Mouse (Mus musculus) liver (tissue): ENCODE data around the gene Hoxb6.

Experiments used
- DNase-seq: peaks from one replicate; pipeline ENCODE4 v3.0.0-alpha.2; 2020; ENCODE audit warnings: mixed read lengths

The Hoxb6 gene

DNA sequence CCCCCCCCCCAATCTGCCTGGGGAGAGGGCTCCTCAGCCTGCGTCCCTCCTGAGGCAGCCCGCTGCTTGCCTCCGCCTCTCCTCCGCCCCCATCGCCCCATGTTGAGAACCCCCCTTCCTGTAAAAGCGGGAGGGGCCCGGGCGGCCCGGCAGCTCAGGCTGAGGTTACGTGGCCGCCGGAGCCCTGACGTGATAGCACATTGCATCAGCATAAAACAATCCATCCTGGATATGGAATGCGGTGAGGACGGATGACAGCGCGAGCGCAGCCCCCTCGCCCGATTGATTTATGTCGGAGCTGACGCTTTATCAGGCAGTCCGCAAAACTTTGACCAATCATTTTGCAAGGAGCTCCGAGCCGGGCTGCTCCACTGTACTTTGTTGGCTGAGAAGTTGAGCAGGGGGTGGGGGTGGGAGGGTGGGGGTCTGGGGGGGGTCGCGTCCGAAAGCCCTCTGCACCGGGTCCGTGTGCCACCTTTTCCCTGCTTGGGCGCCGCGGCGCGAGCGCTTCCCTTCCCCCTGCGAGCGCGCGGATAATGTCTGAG, 21.2 kb upstream of the Hoxb6 start, which contains the start of gene Hoxb9:
Hoxb9 (plus strand) TSS at position 462 of the 545 bp plus-strand sequence.
- DNase-seq = no peak

DNA sequence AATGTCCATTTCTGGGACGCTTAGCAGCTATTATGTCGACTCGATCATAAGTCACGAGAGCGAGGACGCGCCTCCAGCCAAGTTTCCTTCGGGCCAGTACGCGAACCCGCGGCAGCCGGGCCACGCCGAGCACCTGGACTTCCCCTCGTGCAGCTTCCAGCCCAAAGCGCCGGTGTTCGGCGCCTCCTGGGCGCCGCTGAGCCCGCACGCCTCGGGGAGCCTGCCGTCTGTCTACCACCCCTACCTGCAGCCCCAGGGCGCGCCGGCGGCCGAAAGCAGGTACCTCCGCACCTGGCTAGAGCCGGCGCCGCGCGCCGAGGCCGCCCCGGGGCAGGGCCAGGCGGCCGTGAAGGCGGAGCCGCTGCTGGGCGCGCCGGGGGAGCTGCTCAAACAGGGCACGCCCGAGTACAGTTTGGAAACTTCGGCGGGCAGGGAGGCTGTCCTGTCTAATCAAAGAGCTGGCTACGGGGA, 20.7 kb upstream of the Hoxb6 start:
- DNase-seq = no peak

DNA sequence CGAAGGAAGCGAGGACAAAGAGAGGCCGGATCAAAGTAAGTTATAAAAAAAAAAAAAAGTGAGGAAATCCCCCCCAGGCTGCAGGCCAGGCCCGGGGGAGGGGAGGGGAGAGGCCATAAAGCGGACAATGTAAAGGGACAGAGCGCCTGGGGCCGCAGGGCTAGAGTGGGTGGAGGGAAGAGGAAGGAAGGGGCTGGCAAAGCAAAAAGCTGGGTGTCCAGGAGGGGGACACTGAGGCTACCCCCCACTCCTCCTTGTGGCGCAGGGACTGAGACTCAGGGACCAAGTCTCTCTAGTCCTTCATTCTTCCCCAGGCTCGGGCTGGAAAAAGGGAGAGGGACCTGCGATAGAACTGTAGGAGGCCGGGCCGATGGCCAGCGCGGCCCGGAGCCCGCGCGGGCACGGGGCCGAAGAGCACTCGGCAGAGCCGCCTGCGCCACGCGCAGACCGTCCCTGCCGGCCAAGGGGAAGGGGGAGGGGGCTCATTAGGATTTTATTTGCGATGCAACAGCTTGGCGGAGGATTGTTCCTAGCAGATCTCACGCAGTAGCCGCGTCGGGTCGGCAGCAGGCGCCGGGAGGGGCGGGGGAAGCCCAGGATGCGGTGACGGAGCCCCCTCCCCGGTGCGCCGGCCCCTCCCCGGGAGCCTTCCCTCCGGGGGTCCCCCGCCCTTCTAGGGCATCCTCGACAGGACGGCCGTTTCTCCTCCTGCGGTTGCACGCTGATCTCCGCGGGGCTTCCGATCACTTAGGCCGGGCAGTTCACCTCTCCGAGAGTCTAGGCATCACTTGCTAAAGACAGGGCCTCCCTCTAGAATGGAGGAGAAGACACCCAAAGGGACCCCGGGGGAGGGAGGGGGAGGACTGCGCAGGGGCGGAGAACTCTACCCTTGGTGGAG, 20.0 kb upstream of the Hoxb6 start:
- DNase-seq = no peak

DNA sequence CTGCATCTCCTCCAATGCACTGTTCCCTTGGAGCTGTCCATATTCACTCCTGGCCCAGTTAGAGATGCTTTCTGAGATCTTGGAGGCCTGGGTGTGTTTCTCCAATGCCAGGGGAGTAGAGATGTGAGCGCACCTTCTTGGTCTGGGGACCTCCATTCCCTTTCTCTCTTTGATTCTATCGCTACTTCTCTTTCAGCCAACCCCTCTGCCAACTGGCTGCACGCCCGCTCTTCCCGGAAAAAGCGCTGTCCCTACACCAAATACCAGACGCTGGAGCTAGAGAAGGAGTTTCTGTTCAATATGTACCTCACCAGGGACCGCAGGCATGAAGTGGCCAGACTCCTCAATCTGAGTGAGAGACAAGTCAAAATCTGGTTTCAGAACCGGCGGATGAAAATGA, 17.8 kb upstream of the Hoxb6 start:
- no peak for DNase-seq

DNA sequence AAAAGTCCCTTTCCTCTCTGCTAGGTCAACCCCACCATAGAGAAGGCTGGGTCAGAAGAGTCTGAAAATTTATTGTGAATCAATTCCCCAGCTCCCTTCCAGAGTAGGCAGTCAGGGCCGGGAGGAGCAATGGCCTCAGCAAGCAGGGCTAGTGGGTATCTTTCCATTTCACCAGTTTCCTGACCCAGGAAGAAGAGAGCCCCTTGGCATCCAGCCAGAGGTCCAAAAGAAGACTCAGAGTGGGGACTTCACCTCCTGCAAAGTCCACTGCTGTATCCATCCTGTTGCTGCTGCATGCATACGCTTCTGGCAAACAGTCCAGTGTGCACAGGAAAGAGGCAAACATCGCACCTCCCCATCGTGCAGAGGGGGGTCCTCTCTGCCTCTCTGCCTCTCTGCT, 16.4 kb upstream of the Hoxb6 start:
- no peak for DNase-seq

DNA sequence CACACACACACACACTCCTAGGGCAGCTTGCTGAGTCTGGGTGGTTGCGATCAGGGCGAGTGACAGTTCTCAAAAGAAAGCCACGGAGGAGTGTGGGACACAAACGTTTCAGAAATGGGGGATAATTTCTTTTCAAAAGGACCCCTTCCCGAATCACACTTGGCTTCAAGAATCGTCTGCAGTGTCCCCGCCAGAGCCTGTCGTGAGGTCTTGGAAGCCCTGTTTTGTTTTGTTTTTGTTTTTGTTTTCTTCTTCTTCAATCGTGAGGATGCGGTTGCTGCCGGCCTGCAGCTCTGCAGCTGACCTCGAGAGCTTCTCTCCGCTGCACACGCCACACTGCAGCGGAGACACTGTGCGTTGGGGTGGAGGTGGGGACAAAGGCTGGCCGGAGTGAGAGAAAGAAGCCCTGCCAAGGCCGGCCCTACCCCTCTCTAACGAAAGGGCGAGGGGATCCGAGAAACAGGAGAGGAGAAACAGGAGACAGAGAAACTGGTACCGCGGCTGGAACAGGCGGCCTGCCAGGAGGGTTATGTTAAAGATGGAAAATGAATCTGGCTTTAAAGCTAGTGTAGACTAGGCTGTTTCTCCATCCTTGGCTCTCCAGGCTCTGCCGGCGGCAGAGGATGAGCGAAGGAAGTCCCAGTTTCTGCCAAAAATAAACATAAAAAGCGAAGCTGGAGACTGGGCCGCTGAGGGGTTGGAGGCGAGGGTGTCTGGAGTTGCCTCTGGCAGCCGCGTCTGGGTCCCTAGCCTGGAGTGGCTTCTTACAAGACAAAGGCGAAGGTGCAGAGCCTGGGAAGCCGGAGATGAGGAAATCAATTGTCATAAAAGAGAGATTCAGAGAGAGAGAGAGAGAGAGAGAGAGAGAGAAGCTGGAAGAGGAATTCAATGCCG, 14.9 kb upstream of the Hoxb6 start:
- no peak for DNase-seq

DNA sequence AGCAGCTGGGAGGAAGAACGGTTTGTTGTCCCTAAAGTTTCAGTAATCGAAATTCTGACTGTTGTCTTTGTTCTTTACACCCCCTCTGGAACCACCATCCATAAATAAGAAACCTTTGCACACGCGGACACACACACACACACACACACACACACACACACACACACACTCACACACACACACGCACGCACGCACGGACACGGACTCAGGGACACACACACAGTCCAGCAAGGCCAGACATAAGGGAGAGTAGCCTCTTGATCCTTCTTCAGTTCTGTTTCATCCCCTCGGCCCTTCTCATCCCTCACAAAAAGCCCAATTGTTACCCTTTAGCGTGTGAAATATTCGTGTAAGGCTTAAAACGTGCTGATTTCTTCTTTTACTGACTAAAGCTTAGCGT, 14.0 kb upstream of the Hoxb6 start:
- DNase-seq = no peak

DNA sequence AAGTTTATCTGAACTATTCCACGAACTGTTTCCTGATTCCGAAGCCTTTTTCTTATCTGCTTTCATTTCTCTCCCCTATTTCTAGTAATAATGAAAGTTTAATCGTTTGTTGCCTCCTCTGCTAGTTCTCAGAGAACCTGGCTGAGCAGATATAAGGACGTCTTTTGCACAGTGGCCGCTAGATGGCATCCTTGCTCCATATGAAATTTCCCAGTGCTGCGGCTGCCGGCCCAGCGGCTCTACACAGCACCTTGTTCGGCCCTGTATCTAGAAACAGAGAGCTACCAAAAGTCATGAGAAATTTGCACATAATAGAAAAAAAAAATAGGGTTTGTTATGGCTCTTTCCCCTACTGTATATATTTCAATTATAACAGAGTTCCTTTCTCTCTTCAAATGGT, 13.5 kb upstream of the Hoxb6 start:
- peak; percentile 73 for DNase-seq

DNA sequence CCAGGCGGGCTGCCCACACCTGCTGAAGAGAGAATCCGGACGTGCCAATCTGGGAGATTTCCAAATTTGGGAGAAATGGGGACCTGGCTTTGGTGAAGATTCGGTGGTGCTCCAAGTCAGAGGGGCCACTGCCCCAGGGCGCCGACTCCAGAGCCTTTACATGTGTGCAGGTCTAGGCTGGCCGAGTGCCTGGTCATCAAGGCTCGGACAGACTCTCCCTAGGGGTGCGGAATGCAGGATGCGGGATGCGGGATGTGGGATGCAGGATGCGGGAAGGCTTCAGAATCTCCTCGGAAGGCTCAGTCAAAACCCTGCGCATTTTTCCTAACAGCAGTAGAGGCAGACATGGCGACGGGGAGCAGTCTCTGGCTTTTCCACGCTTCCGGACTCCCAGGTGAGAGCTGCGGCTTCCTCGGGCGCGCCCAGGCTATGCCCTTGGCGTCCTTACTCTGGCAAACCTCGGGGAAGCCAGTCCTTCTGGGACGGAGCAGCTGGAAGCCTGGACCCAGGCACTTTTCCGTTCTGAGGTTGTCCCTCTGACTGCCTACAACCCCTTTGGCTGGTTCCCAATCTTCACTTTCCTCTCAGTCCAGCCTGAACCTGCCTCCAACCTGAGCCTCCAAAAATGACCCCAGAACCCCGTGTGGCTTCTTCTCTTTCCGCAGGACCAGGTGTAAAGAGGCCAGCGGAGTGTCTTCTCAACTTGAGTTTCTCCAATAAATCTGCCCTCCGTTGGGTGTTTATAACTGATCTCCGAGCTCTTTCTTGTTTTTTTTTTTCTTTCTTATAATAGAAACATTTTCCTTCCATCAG, 12.6 kb upstream of the Hoxb6 start:
- no peak for DNase-seq

DNA sequence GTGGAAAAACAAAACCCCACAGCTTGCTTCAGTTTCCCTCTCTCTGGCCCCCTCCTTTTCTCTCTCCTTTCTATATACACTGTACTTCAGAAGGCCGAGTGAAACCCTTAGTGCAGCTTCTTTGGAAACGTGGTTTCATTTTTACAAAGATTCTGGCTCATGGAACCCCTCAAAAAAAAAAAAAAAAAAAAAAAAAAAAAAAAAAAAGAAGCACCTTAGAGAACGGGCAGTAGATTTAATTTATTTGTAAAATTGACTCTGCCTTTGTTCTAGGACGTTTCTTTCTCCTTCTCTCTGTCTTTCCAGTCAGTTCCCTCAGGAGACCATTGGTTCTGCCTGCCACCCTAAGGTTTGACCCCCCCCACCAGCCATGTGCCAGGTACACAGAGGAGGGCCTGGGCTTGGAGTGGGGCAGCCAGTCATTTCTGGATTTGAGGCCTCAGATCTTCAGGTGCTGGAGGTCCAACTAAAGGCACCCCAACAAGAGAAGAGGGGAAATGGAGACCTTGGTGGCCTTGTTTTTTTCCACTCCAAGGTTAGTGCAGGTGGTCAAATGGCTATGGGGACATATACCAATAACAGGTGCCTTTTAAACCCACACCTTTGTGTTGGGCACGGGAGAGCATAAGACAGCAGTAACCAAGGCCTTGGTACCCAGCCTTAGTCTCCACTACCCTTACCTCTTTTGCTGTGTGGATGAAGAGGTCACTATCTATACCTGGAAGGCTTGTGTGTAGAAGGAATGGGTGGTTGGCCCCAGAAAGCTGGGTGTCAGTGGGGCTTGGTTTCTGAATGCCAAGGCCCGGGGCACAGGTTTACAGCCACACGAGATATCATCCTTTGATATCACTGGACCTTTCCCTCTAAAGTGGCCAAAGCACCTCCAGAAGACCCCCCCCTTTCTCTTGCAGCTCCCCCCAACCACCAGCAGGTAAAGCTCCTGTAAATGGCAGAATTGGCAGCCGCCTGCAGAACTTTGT, 11.6 kb upstream of the Hoxb6 start:
- no peak for DNase-seq

DNA sequence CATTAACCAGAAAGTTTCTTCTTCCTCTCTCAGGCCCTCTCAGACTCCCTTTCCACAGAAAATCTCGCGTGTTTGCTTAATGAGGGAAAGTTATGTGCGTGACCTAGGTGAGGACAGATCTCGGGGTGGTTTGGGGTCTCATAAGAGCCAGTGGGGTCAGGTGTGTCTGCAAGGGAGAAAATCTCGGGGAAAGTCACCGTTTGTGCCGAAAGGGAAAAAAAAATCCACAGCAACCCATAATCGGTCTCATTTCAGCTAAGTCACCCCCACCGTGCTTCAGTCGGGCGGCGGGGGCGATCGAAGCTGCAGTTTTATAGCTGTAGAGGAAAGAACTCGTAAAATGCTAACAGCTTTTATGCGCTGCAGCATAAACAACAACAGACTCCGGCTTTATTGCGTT, 10.9 kb upstream of the Hoxb6 start:
- no peak for DNase-seq

DNA sequence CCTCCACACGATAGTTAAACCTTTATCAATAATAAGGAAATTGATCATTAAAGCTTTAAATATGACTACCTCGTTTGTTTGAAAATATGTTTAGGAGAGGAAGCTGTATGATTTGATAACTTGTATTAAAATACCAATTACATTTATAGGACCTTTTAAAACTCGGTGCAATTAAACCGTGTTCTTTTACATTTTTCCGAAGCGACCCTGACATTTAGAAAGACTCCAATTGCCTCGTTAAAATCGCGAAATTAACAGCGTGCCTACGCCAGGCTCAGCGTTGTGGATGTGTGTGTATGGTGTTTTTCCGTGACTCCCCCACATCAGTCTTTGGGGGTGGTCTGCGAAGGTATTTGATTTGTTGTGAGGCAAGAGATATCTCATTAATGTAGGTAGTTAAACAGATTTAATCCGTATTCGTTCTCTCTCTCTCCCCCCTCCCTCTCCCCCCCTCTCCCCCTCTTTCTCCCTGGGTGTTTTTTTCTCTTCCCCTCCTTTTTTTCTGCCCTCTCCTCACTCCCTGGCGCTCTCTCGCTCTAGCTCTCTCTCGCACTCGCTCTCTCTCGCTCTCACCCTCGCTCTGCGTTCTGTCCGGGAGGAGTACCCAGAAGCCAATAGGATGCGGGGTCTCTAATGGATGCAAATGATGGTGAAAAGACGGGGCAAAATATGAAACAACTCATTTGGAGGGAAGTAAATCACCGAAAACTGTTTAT, 10.3 kb upstream of the Hoxb6 start, which contains the start of gene Hoxb8:
Hoxb8 (plus strand) TSS at position 51 of the 716 bp plus-strand sequence.
- no peak for DNase-seq

DNA sequence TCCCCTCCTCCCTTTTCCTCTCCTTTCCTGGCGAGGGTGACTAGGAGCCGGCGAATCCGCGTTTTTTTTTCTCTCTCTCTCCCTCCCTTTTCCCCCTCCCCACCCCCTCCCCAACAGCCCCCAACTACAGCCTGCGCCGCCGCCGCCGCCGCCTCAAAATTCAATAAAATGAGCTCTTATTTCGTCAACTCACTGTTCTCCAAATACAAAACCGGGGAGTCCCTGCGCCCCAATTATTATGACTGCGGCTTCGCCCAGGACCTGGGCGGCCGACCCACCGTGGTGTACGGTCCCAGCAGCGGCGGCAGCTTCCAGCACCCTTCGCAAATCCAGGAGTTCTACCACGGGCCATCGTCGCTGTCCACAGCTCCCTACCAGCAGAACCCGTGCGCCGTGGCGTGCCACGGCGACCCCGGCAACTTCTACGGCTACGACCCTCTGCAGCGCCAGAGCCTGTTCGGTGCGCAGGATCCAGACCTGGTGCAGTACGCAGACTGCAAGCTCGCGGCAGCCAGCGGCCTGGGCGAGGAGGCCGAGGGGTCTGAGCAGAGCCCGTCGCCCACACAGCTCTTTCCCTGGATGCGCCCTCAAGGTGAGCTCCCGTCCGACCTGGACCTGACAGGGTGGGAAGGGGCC, 9.4 kb upstream of the Hoxb6 start:
- DNase-seq = no peak

DNA sequence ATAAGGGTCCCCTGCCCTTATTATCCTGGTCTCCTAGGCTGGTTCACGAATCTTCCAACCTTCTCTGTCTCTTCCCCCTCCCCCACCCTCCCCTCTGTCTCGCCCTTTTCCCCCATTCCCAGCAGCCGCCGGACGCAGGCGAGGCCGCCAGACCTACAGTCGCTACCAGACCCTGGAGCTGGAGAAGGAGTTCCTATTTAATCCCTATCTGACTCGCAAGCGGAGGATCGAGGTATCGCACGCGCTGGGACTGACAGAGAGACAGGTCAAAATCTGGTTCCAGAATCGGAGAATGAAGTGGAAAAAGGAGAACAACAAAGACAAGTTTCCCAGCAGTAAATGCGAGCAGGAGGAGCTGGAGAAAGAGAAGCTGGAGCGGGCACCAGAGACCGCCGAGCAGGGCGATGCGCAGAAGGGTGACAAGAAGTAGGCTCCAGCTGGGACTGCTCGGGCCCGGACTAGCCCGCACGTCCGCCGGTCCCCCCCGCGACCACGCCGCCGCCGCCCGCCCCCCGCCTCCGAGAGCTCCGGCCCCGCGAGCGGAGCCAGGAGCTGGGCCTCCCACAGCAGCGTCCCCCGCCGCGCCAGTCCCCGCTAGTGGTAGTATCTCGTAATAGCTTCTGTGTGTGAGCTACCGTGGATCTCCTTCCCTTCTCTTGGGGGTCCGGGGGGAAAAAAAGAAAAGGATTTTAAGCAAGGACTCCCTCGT, 8.1 kb upstream of the Hoxb6 start:
- DNase-seq = no peak

DNA sequence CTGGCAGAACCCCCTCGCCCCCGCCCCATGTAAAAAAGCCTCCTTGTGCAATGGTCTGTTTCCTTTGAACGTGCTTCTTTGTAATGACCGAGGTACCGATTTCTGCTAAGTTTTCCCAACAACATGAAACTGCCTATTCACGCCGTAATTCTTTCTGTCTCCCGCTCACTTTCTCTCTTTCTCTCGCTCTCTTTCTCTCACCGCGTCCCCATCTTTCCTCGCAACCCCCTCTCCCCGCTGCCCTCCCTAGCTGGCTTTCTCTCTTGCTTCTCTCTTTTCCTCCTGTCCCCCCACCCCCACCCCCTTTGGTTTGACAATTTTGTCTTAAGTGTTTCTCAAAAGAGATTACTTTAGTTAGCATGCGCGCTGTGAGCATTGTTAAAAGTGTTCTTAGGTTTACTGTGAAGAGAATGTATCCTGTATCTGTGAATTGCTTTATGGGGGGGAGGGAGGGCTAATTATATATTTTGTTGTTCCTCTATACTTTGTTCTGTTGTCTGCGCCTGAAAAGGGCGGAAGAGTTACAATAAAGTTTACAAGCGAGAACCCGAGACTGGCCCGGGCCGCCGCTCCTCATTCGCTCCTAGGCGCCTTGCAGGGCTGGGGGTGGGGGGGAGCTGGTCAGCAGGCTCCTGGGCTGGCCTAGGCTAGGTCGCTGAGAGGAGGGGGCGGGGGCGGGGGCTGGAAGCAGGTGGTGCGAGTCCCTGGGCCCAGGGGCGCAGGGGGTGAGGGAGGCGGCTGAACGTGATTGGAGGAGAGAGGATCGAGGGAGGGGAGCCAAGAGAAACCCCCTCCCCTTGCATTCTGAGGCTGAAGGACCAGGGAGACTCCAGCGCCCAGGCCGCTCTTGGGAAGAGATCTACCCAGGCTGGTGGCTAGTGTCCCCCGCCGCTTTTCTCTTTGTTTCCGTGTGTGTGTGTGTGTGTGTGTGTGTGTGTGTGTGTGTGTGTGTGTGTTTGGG, 7.2 kb upstream of the Hoxb6 start:
- peak; percentile 49 for DNase-seq

DNA sequence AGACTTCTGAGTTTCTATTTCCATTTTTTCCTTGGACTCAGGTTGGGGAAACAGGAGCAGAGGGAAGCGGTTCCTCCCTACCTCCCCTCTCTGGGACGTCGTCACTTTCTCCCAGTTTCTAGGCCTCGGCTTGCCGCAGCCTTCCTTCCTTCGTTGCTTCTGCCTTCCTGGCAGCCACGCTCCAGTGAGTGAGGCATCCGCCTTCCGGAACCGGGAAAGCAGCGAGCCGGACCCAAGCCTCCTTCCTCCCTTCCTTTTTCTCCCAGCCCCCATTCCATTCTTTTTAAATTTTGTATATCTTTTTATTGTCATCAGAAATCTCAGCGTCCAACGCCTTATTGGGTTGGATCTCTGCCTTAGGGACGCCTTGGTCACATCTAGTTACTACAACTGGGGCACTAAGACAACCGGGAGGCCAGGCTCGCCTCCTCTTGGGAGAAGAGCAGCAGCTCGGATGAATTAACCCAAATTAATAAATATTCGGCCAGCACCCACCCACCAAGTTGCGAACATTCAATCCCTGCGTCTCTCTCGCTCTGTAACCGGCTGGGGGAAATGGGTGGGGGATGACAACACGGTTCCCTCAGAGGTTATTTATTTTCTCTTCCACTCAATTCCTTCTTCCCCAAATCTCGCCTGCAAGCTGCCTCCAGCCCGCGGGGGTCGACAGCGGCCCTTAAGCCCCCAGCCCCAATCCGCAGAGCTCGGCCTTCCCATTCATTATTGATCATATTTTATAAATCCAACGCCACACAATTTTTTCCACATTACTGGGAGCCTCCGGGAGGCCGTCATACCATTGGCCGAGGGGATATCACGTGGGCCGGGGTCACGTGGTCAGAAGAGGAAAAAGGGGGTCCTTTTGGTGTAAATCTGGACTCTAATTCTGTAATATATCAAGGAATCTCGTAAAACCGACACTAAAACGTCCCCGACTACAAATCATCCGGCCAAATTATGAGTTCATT, 6.2 kb upstream of the Hoxb6 start, which contains the start of gene Hoxb7:
Hoxb7 (plus strand) TSS at position 853 of the 968 bp plus-strand sequence.
- no peak for DNase-seq
